Mouse (Mus musculus) embryonic facial prominence, embryonic 14.5 days (tissue): ENCODE measurements around the gene Wdr82. TPM values are rescaled to one million over a fixed set of nuclear protein-coding genes. Genes with fewer than 3 reads are reported as not detected.

Source experiments
- ATAC-seq: fragments of 200-750 bp; cut with Nextera tagmentation; 2 replicates; pipeline ENCODE4 v1.8.0; 2017; ENCODE audit warnings: low read depth, moderate number of reproducible peaks, moderate TSS enrichment
- DNase-seq: peaks from one replicate; pipeline ENCODE4 v3.0.0-alpha.2; 2015; ENCODE audit warnings: low spot score
- H3K27ac ChIP-seq: fragments of 300-500 bp; sonication (generic); replicated peaks from 2 replicates; pipeline ENCODE4 v1.5.1; 2014; ENCODE audit warnings: low read depth, mild to moderate bottlenecking, low read length, moderate library complexity
- H3K27me3 ChIP-seq: fragments of 300-500 bp; sonication (generic); replicated peaks from 2 replicates; pipeline ENCODE4 v1.6.1; 2014; ENCODE audit warnings: low read length; ENCODE audit not compliant: control insufficient read depth, insufficient read depth
- H3K36me3 ChIP-seq: fragments of 300-500 bp; sonication (generic); 2 replicates; pipeline ENCODE4 v1.6.1; 2014; ENCODE audit warnings: low read length, mixed read lengths; ENCODE audit not compliant: control insufficient read depth, insufficient read depth
- H3K4me1 ChIP-seq: fragments of 300-500 bp; sonication (generic); 2 replicates; pipeline ENCODE4 v1.6.1; 2014; ENCODE audit warnings: antibody characterized with exemption, low read length; ENCODE audit not compliant: control insufficient read depth, insufficient read depth
- H3K4me2 ChIP-seq: fragments of 300-500 bp; sonication (generic); 2 replicates; pipeline ENCODE4 v1.6.1; 2014; ENCODE audit warnings: low read depth, mild to moderate bottlenecking, low read length, moderate library complexity, mixed read lengths
- H3K4me3 ChIP-seq: fragments of 300-500 bp; sonication (generic); 2 replicates; pipeline ENCODE4 v1.5.1; 2014; ENCODE audit warnings: low read depth, mild to moderate bottlenecking, low read length
- H3K9ac ChIP-seq: fragments of 300-500 bp; sonication (generic); 2 replicates; pipeline ENCODE4 v1.6.1; 2014; ENCODE audit warnings: low read depth, mild to moderate bottlenecking, low read length, moderate library complexity, mixed read lengths
- H3K9me3 ChIP-seq: fragments of 300-500 bp; sonication (generic); 2 replicates; pipeline ENCODE4 v1.6.1; 2016; ENCODE audit warnings: low read length; ENCODE audit not compliant: control insufficient read depth
- WGBS: fragments of 180-500 bp; shearing (Covaris S2); extraction: QIAGEN DNeasy Blood & Tissue Kit; methylation state at CpG from one replicate; pipeline ENCODE4 v1.1.7; 2014; 5-methylcytosine and 5-hydroxymethylcytosine counted together
- polyA plus RNA-seq: library from polyadenylated mRNA; unstranded; fragments of >200 nt; fragmentation: Nextera tagmentation; extraction: Ambion mirVana; gene quantifications from 2 replicates; pipeline ENCODE4 v1.2.1, GENCODE M21; 2014

Gene Wdr82
- polyA plus RNA-seq, 1 experiment from 2014 or later: 25.5 TPM

GRCm38 (mm10) chr9:106197081-106197713, 26.5 kb downstream of the Wdr82 start:
- Histone ChIP-seq H3K9me3 (no peaks in the 10 kb centered on the region), H3K27me3 (no peaks in the 10 kb centered on the region), H3K4me2 (no peak overlapping the region), H3K36me3 (peaks cover 32% of the 10 kb centered on the region), H3K27ac (no peak overlapping the region), H3K4me1 (peaks cover 11% of the 10 kb centered on the region), H3K9ac (no peak overlapping the region), H3K4me3 (no peak overlapping the region)
- ATAC-seq (no peak), DNase-seq (no peak)
- 83% methylated on average over 3 of the region's 3 CpGs for WGBS

GRCm38 (mm10) chr9:106197732-106198131, 27.0 kb downstream of the Wdr82 start:
- no peak overlapping the region for H3K9ac ChIP-seq
- WGBS: 89% methylated on average over 9 of the region's 9 CpGs
- H3K4me3 ChIP-seq: no peak overlapping the region; the same call in 1 of the 2 replicates
- H3K9me3 ChIP-seq: no peaks in the 10 kb centered on the region
- H3K27ac ChIP-seq: no peak overlapping the region
- peaks cover 27% of the 10 kb centered on the region for H3K36me3 ChIP-seq
- no peaks in the 10 kb centered on the region for H3K27me3 ChIP-seq
- peaks cover 14% of the 10 kb centered on the region for H3K4me1 ChIP-seq
- DNase-seq (no peak), ATAC-seq (no peak)
- peak overlapping the region; percentile 73; the same call in 1 of the 2 replicates for H3K4me2 ChIP-seq

GRCm38 (mm10) chr9:106198962-106199458, 28.3 kb downstream of the Wdr82 start:
- H3K36me3 ChIP-seq: peaks cover 21% of the 10 kb centered on the region
- peak overlapping the region; percentile 82 for H3K9ac ChIP-seq
- ATAC-seq: peak; percentile 51
- H3K27me3 ChIP-seq: no peaks in the 10 kb centered on the region
- H3K27ac ChIP-seq: peak overlapping the region; percentile 44; the same call in 1 of the 2 replicates
- H3K4me2 ChIP-seq: peak overlapping the region; percentile 73
- peak overlapping the region; percentile 66 for H3K4me3 ChIP-seq
- WGBS: 0% methylated on average over 27 of the region's 51 CpGs
- peak; percentile 81 for DNase-seq
- no peaks in the 10 kb centered on the region for H3K9me3 ChIP-seq
- peaks cover 20% of the 10 kb centered on the region for H3K4me1 ChIP-seq

- 43% methylated on average over 18 of the region's 18 CpGs for WGBS
- Histone ChIP-seq H3K4me3 (peak within 1 kb of the TSS; percentile 66), H3K27ac (peak within 1 kb of the TSS; percentile 44), H3K4me1 (peaks cover 25% of the 10 kb centered on the region), H3K36me3 (peaks cover 21% of the 10 kb centered on the region), H3K9me3 (no peaks in the 10 kb centered on the region), H3K27me3 (no peaks in the 10 kb centered on the region), H3K4me2 (peak within 1 kb of the TSS; percentile 73), H3K9ac (peak within 1 kb of the TSS; percentile 82)
- no peak for DNase-seq
- no peak for ATAC-seq
These were observed 29.0 kb downstream of the Wdr82 start, which contains the start of gene Ppm1m for GRCm38 (mm10) chr9:106199535-106200272. Gene Ppm1m, minus strand, starts transcription at chr9:106199746.

- peak overlapping the region; percentile 62; the same call in 1 of the 2 replicates for H3K4me2 ChIP-seq
- H3K36me3 ChIP-seq: peaks cover 3% of the 10 kb centered on the region; the same call in 1 of the 2 replicates
- H3K4me1 ChIP-seq: peaks cover 25% of the 10 kb centered on the region
- no peak overlapping the region for H3K9ac ChIP-seq
- 87% methylated on average over 3 of the region's 3 CpGs for WGBS
- no peak for ATAC-seq
- H3K9me3 ChIP-seq: no peaks in the 10 kb centered on the region
- no peak for DNase-seq
- H3K4me3 ChIP-seq: peak overlapping the region; percentile 60; the same call in 1 of the 2 replicates
- no peak overlapping the region for H3K27ac ChIP-seq
- H3K27me3 ChIP-seq: no peaks in the 10 kb centered on the region
These were observed 31.2 kb downstream of the Wdr82 start for GRCm38 (mm10) chr9:106201895-106202294.

- ATAC-seq: peak; percentile 93
- Histone ChIP-seq H3K36me3 (0 out of 2 replicates have a peak, but pooled peaks cover 5% of the 10 kb centered on the region), H3K4me1 (peaks cover 20% of the 10 kb centered on the region), H3K9ac (peak within 1 kb of the TSS; percentile 77), H3K27ac (peak within 1 kb of the TSS; percentile 72), H3K4me2 (peak within 1 kb of the TSS; percentile 62), H3K9me3 (no peaks in the 10 kb centered on the region), H3K27me3 (no peaks in the 10 kb centered on the region), H3K4me3 (peak within 1 kb of the TSS; percentile 60)
- peak; percentile 96 for DNase-seq
- WGBS: 2% methylated on average over 26 of the region's 61 CpGs
These were observed 32.3 kb downstream of the Wdr82 start, which contains the start of gene Twf2 for GRCm38 (mm10) chr9:106202819-106203636. Gene Twf2, plus strand, starts transcription at chr9:106203108.

- H3K4me3 ChIP-seq: peak overlapping the region; percentile 60
- WGBS: 77% methylated on average over 7 of the region's 7 CpGs
- no peak for DNase-seq
- no peaks in the 10 kb centered on the region for H3K9me3 ChIP-seq
- H3K9ac ChIP-seq: peak overlapping the region; percentile 77
- no peak for ATAC-seq
- H3K4me1 ChIP-seq: peaks cover 15% of the 10 kb centered on the region; the same call in 1 of the 2 replicates
- no peaks in the 10 kb centered on the region for H3K27me3 ChIP-seq
- peaks cover 9% of the 10 kb centered on the region; the same call in 1 of the 2 replicates for H3K36me3 ChIP-seq
- peak overlapping the region; percentile 62 for H3K4me2 ChIP-seq
- H3K27ac ChIP-seq: no peak overlapping the region
These were observed 33.5 kb downstream of the Wdr82 start for GRCm38 (mm10) chr9:106203990-106204851.
